Mouse (Mus musculus) CH12.LX (cell line): ENCODE results near the gene Vwa5b2. TPM values are rescaled to one million over a fixed set of nuclear protein-coding genes. Genes with fewer than 3 reads are reported as not detected.

Experiments
- DNase-seq: peaks from one replicate; pipeline ENCODE4 v3.0.0-alpha.2; 2013; ENCODE audit errors: extremely low read depth
- H3K27ac ChIP-seq: 2 replicates; pipeline ENCODE4 v1.5.1; 2012; ENCODE audit warnings: low read depth, mild to moderate bottlenecking, control low read depth, moderate library complexity; ENCODE audit not compliant: insufficient read depth
- H3K27me3 ChIP-seq: replicated peaks from 2 replicates; pipeline ENCODE3; 2012; ENCODE audit warnings: inconsistent platforms
- H3K36me3 ChIP-seq, 2 experiments: replicated peaks in 1 of 2; 2 replicates each; pipeline versions ENCODE3 to v1.6.1; 2012; ENCODE audit warnings: inconsistent platforms in 1 of 2, low read length in 1 of 2, mild to moderate bottlenecking in 1 of 2, mixed read lengths in 1 of 2, moderate library complexity in 1 of 2; ENCODE audit not compliant: control insufficient read depth in 1 of 2, insufficient read depth in 1 of 2
- H3K4me1 ChIP-seq, 2 experiments: 2 replicates each; pipeline ENCODE4 v1.6.1; 2012; ENCODE audit warnings: inconsistent platforms in 1 of 2, moderate library complexity in 1 of 2; ENCODE audit not compliant: insufficient read depth in 2 of 2, control insufficient read depth in 1 of 2
- H3K4me2 ChIP-seq: 2 replicates; pipeline ENCODE4 v1.6.1; 2012; ENCODE audit warnings: low read depth, mild to moderate bottlenecking, control low read depth; ENCODE audit not compliant: poor library complexity, insufficient read depth, severe bottlenecking
- H3K4me3 ChIP-seq, 3 experiments: fragments of 150-350 bp in 1 of 3; sonication (generic) in 1 of 3; replicated peaks in 1 of 3; 2 replicates each; pipeline versions ENCODE3 to v1.5.1; 2011 to 2012; ENCODE audit warnings: low read depth in 2 of 3, low read length in 2 of 3, mild to moderate bottlenecking in 2 of 3, moderate library complexity in 2 of 3, control low read depth in 1 of 3, improper control_type of control experiment in 1 of 3, inconsistent platforms in 1 of 3, mixed read lengths in 1 of 3; ENCODE audit not compliant: poor library complexity in 1 of 3
- H3K79me2 ChIP-seq: replicated peaks from 2 replicates; pipeline ENCODE4 v1.6.1; 2012; ENCODE audit warnings: mild to moderate bottlenecking, moderate library complexity; ENCODE audit not compliant: control insufficient read depth, poor library complexity, insufficient read depth, severe bottlenecking; ENCODE audit errors: extremely low read depth
- H3K9ac ChIP-seq: 2 replicates; pipeline ENCODE4 v1.6.1; 2012; ENCODE audit warnings: low read depth, mild to moderate bottlenecking, control low read depth, moderate library complexity; ENCODE audit not compliant: insufficient read depth
- H3K9me3 ChIP-seq: replicated peaks from 2 replicates; pipeline ENCODE3; 2012; ENCODE audit warnings: low read length, inconsistent platforms, mixed read lengths
- CHD1 ChIP-seq: IDR thresholded peaks from 2 replicates; pipeline ENCODE4 v1.6.1; 2012; ENCODE audit warnings: low read depth, low read length, improper control_type of control experiment, inconsistent platforms
- CHD2 ChIP-seq: IDR thresholded peaks from 2 replicates; pipeline ENCODE4 v1.6.1; 2011; ENCODE audit warnings: low read length, improper control_type of control experiment
- CTCF ChIP-seq, 2 experiments: IDR thresholded peaks in 1 of 2; conservative IDR thresholded peaks in 1 of 2; 2 replicates each; pipeline ENCODE4 v1.5.1; 2011 to 2012; ENCODE audit warnings: low read depth in 2 of 2, low read length in 2 of 2, improper control_type of control experiment in 1 of 2, inconsistent platforms in 1 of 2, mild to moderate bottlenecking in 1 of 2, moderate library complexity in 1 of 2
- E2F4 ChIP-seq: IDR thresholded peaks from 2 replicates; pipeline ENCODE4 v1.6.1; 2011; ENCODE audit warnings: low read depth, low read length, improper control_type of control experiment; ENCODE audit not compliant: insufficient replicate concordance
- EP300 ChIP-seq: IDR thresholded peaks from 2 replicates; pipeline ENCODE4 v1.6.1; 2011; ENCODE audit warnings: low read length, improper control_type of control experiment
- ETS1 ChIP-seq: conservative IDR thresholded peaks from 2 replicates; pipeline ENCODE4 v1.6.1; 2012; ENCODE audit warnings: low read depth, mild to moderate bottlenecking, inconsistent platforms, low read length, improper control_type of control experiment, moderate library complexity
- GABPA ChIP-seq: IDR thresholded peaks from 2 replicates; pipeline ENCODE4 v1.6.1; 2012; ENCODE audit warnings: low read depth, low read length, improper control_type of control experiment, inconsistent platforms; ENCODE audit not compliant: insufficient replicate concordance
- HCFC1 ChIP-seq: IDR thresholded peaks from 2 replicates; pipeline ENCODE4 v1.6.1; 2012; ENCODE audit warnings: low read depth, mild to moderate bottlenecking, inconsistent platforms, low read length, improper control_type of control experiment
- IRF4 ChIP-seq: IDR thresholded peaks from 2 replicates; pipeline ENCODE4 v1.6.1; 2014; ENCODE audit warnings: low read depth, mild to moderate bottlenecking, inconsistent platforms, low read length, improper control_type of control experiment
- JUND ChIP-seq: conservative IDR thresholded peaks from 2 replicates; pipeline ENCODE4 v1.6.1; 2011; ENCODE audit warnings: low read depth, low read length, improper control_type of control experiment
- MAFK ChIP-seq: IDR thresholded peaks from 2 replicates; pipeline ENCODE4 v1.6.1; 2011; ENCODE audit warnings: low read length, improper control_type of control experiment; ENCODE audit not compliant: insufficient replicate concordance
- MAX ChIP-seq: IDR thresholded peaks from 2 replicates; pipeline ENCODE4 v1.6.1; 2011; ENCODE audit warnings: low read length, improper control_type of control experiment
- MAZ ChIP-seq: IDR thresholded peaks from 2 replicates; pipeline ENCODE4 v1.6.1; 2012; ENCODE audit warnings: low read depth, mild to moderate bottlenecking, inconsistent platforms, low read length, improper control_type of control experiment, moderate library complexity
- MEF2A ChIP-seq: IDR thresholded peaks from 2 replicates; pipeline ENCODE4 v1.6.1; 2014; ENCODE audit warnings: low read depth, mild to moderate bottlenecking, inconsistent platforms, low read length, improper control_type of control experiment, borderline replicate concordance
- MXI1 ChIP-seq: IDR thresholded peaks from 2 replicates; pipeline ENCODE4 v1.6.1; 2011; ENCODE audit warnings: mild to moderate bottlenecking, low read depth, low read length, improper control_type of control experiment
- NELFE ChIP-seq: IDR thresholded peaks from 2 replicates; pipeline ENCODE4 v1.6.1; 2011; ENCODE audit warnings: low read depth, low read length, improper control_type of control experiment
- PAX5 ChIP-seq: IDR thresholded peaks from 2 replicates; pipeline ENCODE4 v1.6.1; 2012; ENCODE audit warnings: low read length, inconsistent platforms, mixed read lengths
- POLR2A ChIP-seq: IDR thresholded peaks from 2 replicates; pipeline ENCODE4 v1.6.1; 2011; ENCODE audit warnings: low read depth, mild to moderate bottlenecking, improper control_type of control experiment, low read length
- POLR2AphosphoS2 ChIP-seq: IDR thresholded peaks from 2 replicates; pipeline ENCODE4 v1.6.1; 2011; ENCODE audit warnings: low read depth, low read length, improper control_type of control experiment
- RAD21 ChIP-seq: IDR thresholded peaks from 2 replicates; pipeline ENCODE4 v1.6.1; 2011; ENCODE audit warnings: low read depth, mild to moderate bottlenecking, low read length, improper control_type of control experiment, moderate library complexity
- RCOR1 ChIP-seq: conservative IDR thresholded peaks from 2 replicates; pipeline ENCODE4 v1.6.1; 2012; ENCODE audit warnings: low read depth, mild to moderate bottlenecking, inconsistent platforms, low read length, improper control_type of control experiment
- SIN3A ChIP-seq: IDR thresholded peaks from 2 replicates; pipeline ENCODE4 v1.6.1; 2012; ENCODE audit warnings: low read length, improper control_type of control experiment, inconsistent platforms
- SMC3 ChIP-seq: IDR thresholded peaks from 2 replicates; pipeline ENCODE4 v1.6.1; 2011; ENCODE audit warnings: low read depth, low read length, improper control_type of control experiment
- TCF12 ChIP-seq: IDR thresholded peaks from 2 replicates; pipeline ENCODE4 v1.6.1; 2014; ENCODE audit warnings: low read depth, mild to moderate bottlenecking, inconsistent platforms, low read length, improper control_type of control experiment
- UBTF ChIP-seq: IDR thresholded peaks from 2 replicates; pipeline ENCODE4 v1.6.1; 2012; ENCODE audit warnings: low read depth, mild to moderate bottlenecking, inconsistent platforms, low read length, improper control_type of control experiment, moderate library complexity
- USF2 ChIP-seq: conservative IDR thresholded peaks from 2 replicates; pipeline ENCODE4 v1.6.1; 2011; ENCODE audit warnings: low read depth, low read length, improper control_type of control experiment
- ZC3H11A ChIP-seq: IDR thresholded peaks from 2 replicates; pipeline ENCODE4 v1.6.1; 2012; ENCODE audit warnings: low read depth, mild to moderate bottlenecking, inconsistent platforms, low read length, improper control_type of control experiment
- ZKSCAN1 ChIP-seq: IDR thresholded peaks from 2 replicates; pipeline ENCODE4 v1.6.1; 2012; ENCODE audit warnings: low read depth, inconsistent platforms, low read length, improper control_type of control experiment, borderline replicate concordance
- ZMIZ1 ChIP-seq: IDR thresholded peaks from 2 replicates; pipeline ENCODE4 v1.6.1; 2012; ENCODE audit warnings: low read depth, mild to moderate bottlenecking, inconsistent platforms, low read length, improper control_type of control experiment
- dilution Hi-C: fragments of 300-500 bp; cut with MboI; formaldehyde crosslinking; loops from 2 replicates; pipeline ENCODE4 v1.14.3; 2020; ENCODE audit warnings: low sequenced_read_pairs; ENCODE audit not compliant: extremely low pct_unique_long_range_greater_than_20kb, extremely low pct_ligation_motif_present
- in situ Hi-C: fragments of 300-500 bp; cut with MboI; formaldehyde crosslinking; loops from 3 replicates; pipeline ENCODE4 v1.14.3; 2019; ENCODE audit warnings: low sequenced_read_pairs, low pct_ligation_motif_present, low pct_unique_long_range_greater_than_20kb, mixed read lengths
- polyA plus RNA-seq: library from polyadenylated mRNA; unstranded; fragments of >175 nt; gene quantifications from 2 replicates; pipeline ENCODE4 v1.2.1, GENCODE M21; 2012; ENCODE audit warnings: low read depth; ENCODE audit not compliant: insufficient read length
- total RNA-seq, 2 experiments: library from RNA; depleted of rRNA; stranded (reverse); fragments of 300-350 nt in 1 of 2; fragments of >200 nt in 1 of 2; gene quantifications; 2 replicates each; pipeline ENCODE4 v1.2.3; 2012 to 2014

Gene Vwa5b2
- total and polyA plus RNA-seq, 3 experiments, result 0.29 TPM; not detected in 2

- Histone ChIP-seq H3K79me2 (no peaks in the 10 kb centered on the region), H3K4me1 (no peaks in the 10 kb centered on the region), H3K27ac (no peak overlapping the region), H3K27me3 (peaks cover 38% of the 10 kb centered on the region), H3K4me2 (no peak overlapping the region), H3K9me3 (no peaks in the 10 kb centered on the region), H3K36me3 (no peaks in the 10 kb centered on the region), H3K9ac (no peak overlapping the region), H3K4me3 (no peak overlapping the region)
- TF ChIP-seq TCF12 (no peak), HCFC1 (no peak), SMC3 (no peak), MAZ (no peak), RCOR1 (no peak), JUND (no peak), MEF2A (no peak), USF2 (no peak), CHD1 (no peak), SIN3A (no peak), CTCF (conservative IDR thresholded peaks at IDR 0.05 in 1 of 2, IDR thresholded peaks at IDR 0.05 in 1 of 2; ENCODE audit: low read depth in 2 of 2, low read length in 2 of 2) (no peak), ZC3H11A (no peak), ZKSCAN1 (no peak), MAX (no peak), PAX5 (no peak)
- dilution Hi-C loops, result no loop called here
- no peak for DNase-seq
- in situ Hi-C loops, result no loop called here
Measured at GRCm38 (mm10) chr16:20596687-20597441, 7.6 kb downstream of the Vwa5b2 start.

GRCm38 (mm10) chr16:20600511-20600910, 11.2 kb downstream of the Vwa5b2 start:
- Histone ChIP-seq H3K79me2 (no peaks in the 10 kb centered on the region), H3K4me2 (no peak overlapping the region), H3K27ac (no peak overlapping the region), H3K4me3 (no peak overlapping the region), H3K27me3 (peaks cover 6% of the 10 kb centered on the region), H3K9ac (no peak overlapping the region), H3K9me3 (no peaks in the 10 kb centered on the region), H3K36me3 (peaks cover 11 to 19% of the 10 kb centered on the region in 2 experiments), H3K4me1 (no peaks in the 10 kb centered on the region)
- TF ChIP-seq GABPA (no peak), SMC3 (no peak), UBTF (no peak), ZMIZ1 (no peak), MEF2A (no peak), NELFE (no peak), RCOR1 (no peak), POLR2A (no peak), MXI1 (no peak), ETS1 (no peak), POLR2AphosphoS2 (no peak), CHD2 (no peak), MAFK (no peak), EP300 (no peak), IRF4 (no peak), ZC3H11A (no peak), RAD21 (no peak), E2F4 (no peak)
- dilution Hi-C loops, result no loop called here
- DNase-seq, result no peak
- in situ Hi-C loops, result loop anchor here (5.0 kb wide), 1 partner anchor 33 kb away; no protein-coding TSS in a partner anchor
